Mouse (Mus musculus): ENCODE data around the gene Lgr6.

GRCm38 (mm10) chr1:135020281-135020940 is 84.7 kb downstream of the Lgr6 start:
- TF ChIP-seq CTCF (IDR thresholded peaks at IDR 0.05; ENCODE audit: insufficient read depth, low read depth, low read length) = no peak
- no peak for TF ChIP-seq POLR2A (IDR thresholded peaks at IDR 0.05; ENCODE audit: insufficient read depth, low read depth, low read length)
